Mouse (Mus musculus): Measurements from ENCODE around the gene Dhx36. TPM values are rescaled to one million over a fixed set of nuclear protein-coding genes. Genes with fewer than 3 reads are reported as not detected.

Gene Dhx36
- 4.0 and 5.1 TPM in 2 replicates for polyA plus RNA-seq (2012; rRNA removed)

DNA sequence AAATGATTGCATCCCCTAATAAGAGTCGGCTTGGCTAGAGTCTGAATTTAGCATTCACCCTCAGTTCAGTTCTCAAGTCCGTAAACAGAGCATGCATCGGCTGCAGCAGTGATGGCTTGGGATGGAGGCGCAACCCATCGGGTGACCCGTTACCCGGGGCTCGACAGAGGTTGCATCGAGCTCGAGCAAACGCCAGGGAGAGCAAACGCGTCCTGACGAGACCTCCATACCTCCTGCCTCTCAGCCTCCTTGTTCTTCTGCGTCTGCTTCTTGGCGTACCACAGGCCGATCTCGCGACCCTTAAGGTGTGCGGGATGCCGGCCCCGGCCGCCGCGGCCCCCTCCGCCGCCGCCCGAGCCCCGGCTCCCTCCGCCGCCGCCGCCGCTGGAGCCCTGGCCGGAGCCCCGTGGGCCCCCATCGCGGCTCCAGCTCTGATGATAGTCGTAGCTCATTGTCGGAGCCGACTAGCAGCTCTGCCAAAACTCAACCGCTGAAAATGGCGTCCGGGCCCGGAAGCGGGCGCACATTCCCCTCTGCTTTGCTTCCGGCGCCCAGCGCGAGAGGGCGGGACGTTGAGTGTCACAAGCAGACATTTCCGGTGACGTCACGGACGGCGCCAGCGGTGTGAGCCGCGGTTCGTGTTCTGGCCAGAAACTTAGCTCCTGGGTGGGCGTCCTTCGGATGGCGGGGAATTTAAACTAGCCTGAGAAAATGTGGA lies at the start of gene Dhx36:
Gene Dhx36 (minus strand): TSS at position 517 of the 718 bp plus-strand sequence.

Other genes with a start within 250 kb of the Dhx36 start
- 5.1 and 6.8 TPM in 2 replicates for gene Arhgef26, start 168.7 kb downstream of the Dhx36 start, polyA plus RNA-seq (2012; rRNA removed)
- 0.12 and 0.16 TPM in 2 replicates for gene Gpr149, start 98.1 kb upstream of the Dhx36 start, polyA plus RNA-seq (2012; rRNA removed)

All from ovary, adult 2 months (tissue).